Mouse (Mus musculus): ENCODE data around the gene Dclk1.

DNA sequence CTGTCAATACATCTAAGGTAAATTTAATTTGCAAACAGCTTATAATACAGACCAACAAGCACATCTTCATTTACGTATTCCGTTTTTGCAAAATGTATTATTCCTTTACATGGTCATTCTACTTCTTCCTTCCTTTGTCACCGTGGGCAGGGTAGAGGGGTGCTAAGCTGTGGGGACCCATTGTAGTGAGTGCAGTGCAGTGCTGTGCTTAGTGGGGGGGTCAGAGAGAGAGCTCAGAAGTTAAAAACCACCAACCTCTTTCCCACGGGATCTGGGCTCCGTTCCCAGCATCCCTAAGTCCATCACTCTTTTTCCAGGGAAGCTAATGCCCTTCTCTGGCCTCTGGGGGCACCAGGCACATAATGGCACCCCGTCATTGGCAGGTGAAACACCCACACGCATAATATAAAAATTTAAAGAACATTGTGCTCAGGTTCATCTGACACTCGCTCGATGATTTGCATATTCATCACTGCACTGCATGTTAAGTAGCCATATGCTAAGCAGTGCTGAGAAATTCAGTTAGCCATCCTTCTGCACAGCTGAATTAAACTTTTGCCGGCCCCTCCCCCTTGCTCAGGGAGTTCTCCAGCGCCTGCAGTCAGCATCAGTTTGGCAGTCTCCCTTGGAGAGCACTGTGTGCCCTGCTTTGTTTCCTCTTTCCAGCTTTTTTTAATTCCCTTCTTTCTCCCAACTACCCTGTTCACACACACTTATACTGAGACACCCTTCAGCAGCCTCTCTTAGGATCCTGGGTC lies 181.7 kb downstream of the Dclk1 start:
- no peak for TF ChIP-seq CTCF (IDR thresholded peaks at IDR 0.05; ENCODE audit: low read depth)
- TF ChIP-seq EP300 (IDR thresholded peaks at IDR 0.05; ENCODE audit: low read depth) = no peak

Data from liver, embryonic 14.5 days (tissue).